Mouse (Mus musculus) heart, adult 18-20 months (tissue): Measurements from ENCODE around the gene Tpo. TPM values are rescaled to one million over a fixed set of nuclear protein-coding genes. Genes with fewer than 3 reads are reported as not detected.
A peak's percentile ranks its signal among the peaks of the same experiment; 100 is the strongest.

Experiments
- DNase-seq, 2 experiments: peaks; one replicate each; pipeline ENCODE4 v3.0.0; 2021 to 2022; ENCODE audit warnings: mixed read lengths in 1 of 2
- long read RNA-seq, 2 experiments: library from polyadenylated mRNA; stranded (forward); transcript quantifications; one replicate each; pipeline ENCODE4 v2.0.0; 2021
- total RNA-seq, 2 experiments: library from RNA; stranded (reverse); gene quantifications; 2 replicates each; pipeline ENCODE4 v1.2.3; 2021

Gene Tpo
- total RNA-seq = not detected
- long read RNA-seq, experiment 1 = 0 reads
- long read RNA-seq, experiment 2 = 0 reads

GRCm38 (mm10) chr12:30132524-30132923, at the start of gene Tpo:
Tpo (minus strand) TSS chr12:30132624.
- DNase-seq = no peak

GRCm38 (mm10) chr12:30181721-30182120, 49.3 kb upstream of the Tpo start:
- no peak for DNase-seq

GRCm38 (mm10) chr12:30179623-30180022, 47.2 kb upstream of the Tpo start:
- no peak for DNase-seq

- DNase-seq = no peak
These were observed 45.5 kb upstream of the Tpo start for GRCm38 (mm10) chr12:30177966-30178365.

GRCm38 (mm10) chr12:30177529-30177928, 45.1 kb upstream of the Tpo start:
- DNase-seq = no peak

- DNase-seq = peak; percentile 8 to 16
These were observed 36.1 kb upstream of the Tpo start for GRCm38 (mm10) chr12:30168491-30168890.

GRCm38 (mm10) chr12:30164538-30164937, 32.1 kb upstream of the Tpo start:
- DNase-seq = no peak

- DNase-seq = no peak
These were observed 31.6 kb upstream of the Tpo start for GRCm38 (mm10) chr12:30164005-30164404.

- DNase-seq = no peak
These were observed 29.4 kb upstream of the Tpo start for GRCm38 (mm10) chr12:30161731-30162406.

- peak; percentile 43 to 63 for DNase-seq
These were observed 28.1 kb upstream of the Tpo start for GRCm38 (mm10) chr12:30160475-30160874.

- peak in 1 of 2 experiments; percentile 9 for DNase-seq
These were observed 27.4 kb upstream of the Tpo start for GRCm38 (mm10) chr12:30159788-30160187.

- no peak for DNase-seq
These were observed 21.8 kb upstream of the Tpo start for GRCm38 (mm10) chr12:30154079-30154673.

- peak; percentile 18 to 42 for DNase-seq
These were observed 9.7 kb upstream of the Tpo start for GRCm38 (mm10) chr12:30142085-30142484.

- DNase-seq = no peak
These were observed 3.1 kb downstream of the Tpo start for GRCm38 (mm10) chr12:30129411-30129716.

GRCm38 (mm10) chr12:30128561-30129410, 3.6 kb downstream of the Tpo start:
- peak; percentile 68 to 79 for DNase-seq

- DNase-seq = no peak
These were observed 10.1 kb downstream of the Tpo start for GRCm38 (mm10) chr12:30122347-30122746.

GRCm38 (mm10) chr12:30112271-30112670, 20.2 kb downstream of the Tpo start:
- no peak for DNase-seq

GRCm38 (mm10) chr12:30109646-30110605, 22.5 kb downstream of the Tpo start:
- DNase-seq = no peak

GRCm38 (mm10) chr12:30102891-30103565, 29.4 kb downstream of the Tpo start:
- DNase-seq = no peak

GRCm38 (mm10) chr12:30092081-30092480, 40.3 kb downstream of the Tpo start:
- DNase-seq = peak; percentile 29 to 49

- DNase-seq = peak; percentile 19 to 29
These were observed 48.5 kb downstream of the Tpo start for GRCm38 (mm10) chr12:30083971-30084370.
